Mouse (Mus musculus) small intestine, adult 2 months (tissue): ENCODE data around the gene Hcrtr1.

Source experiments
- CTCF ChIP-seq: fragments of 200-500 bp; IDR thresholded peaks from 2 replicates; pipeline ENCODE4 v1.5.1; 2012; ENCODE audit warnings: low read depth, mild to moderate bottlenecking, control low read depth, inconsistent platforms, low read length, moderate library complexity, mixed read lengths; ENCODE audit not compliant: insufficient replicate concordance, insufficient read length; ENCODE audit errors: extremely low read depth
- POLR2A ChIP-seq: fragments of 200-500 bp; IDR thresholded peaks from 2 replicates; pipeline ENCODE4 v1.6.1; 2012; ENCODE audit warnings: low read depth, mild to moderate bottlenecking, control low read depth, inconsistent platforms, low read length, moderate library complexity

DNA sequence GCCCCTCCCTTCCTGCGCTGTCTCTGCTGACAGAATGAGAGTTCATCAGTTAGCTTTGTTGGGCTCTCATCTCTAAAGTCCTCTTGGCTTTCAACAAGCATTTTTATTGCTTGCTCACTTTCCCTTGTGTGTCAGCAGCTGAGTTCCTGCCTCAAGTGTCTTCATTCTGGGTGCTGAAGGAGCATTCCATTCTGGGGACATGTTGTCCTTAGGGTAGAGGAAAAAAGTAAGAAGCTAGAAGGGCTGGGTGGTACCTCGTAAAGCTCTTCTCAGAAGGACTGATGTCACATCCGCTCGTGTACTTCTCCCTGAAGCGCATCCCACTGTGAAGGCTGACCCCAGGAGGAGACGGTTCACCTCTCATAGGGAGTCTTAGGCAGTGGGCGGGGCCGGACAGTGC is 17.6 kb downstream of the Hcrtr1 start:
- TF ChIP-seq CTCF: no peak
- no peak for TF ChIP-seq POLR2A
